Mouse (Mus musculus): Measurements from ENCODE around the gene Mmgt2.

Gene Mmgt2

DNA sequence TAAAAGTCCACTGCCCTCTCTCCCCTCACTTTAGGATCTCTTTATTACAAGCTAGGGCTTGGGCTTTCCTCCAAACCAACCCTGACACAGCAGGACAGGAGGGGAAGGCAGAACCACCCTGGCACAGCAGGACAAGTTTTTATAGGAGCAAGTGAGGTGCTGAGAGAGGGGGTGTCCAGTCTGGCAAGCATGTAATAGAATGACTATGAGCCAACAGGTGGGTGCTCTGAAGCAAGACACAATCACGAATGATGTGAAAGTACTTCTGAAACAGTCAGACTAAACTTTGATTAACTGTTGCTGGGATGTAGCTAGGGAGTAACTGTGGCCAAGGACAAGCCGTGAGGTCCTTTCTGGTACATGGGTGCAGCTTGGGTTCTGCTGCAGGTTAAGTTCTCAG lies 57.7 kb downstream of the Mmgt2 start:
- in situ Hi-C loops (cut with MboI): no loop called here

- in situ Hi-C loops (cut with MboI): no loop called here
Measured at GRCm38 (mm10) chr11:62708252-62708651, 59.8 kb downstream of the Mmgt2 start.

DNA sequence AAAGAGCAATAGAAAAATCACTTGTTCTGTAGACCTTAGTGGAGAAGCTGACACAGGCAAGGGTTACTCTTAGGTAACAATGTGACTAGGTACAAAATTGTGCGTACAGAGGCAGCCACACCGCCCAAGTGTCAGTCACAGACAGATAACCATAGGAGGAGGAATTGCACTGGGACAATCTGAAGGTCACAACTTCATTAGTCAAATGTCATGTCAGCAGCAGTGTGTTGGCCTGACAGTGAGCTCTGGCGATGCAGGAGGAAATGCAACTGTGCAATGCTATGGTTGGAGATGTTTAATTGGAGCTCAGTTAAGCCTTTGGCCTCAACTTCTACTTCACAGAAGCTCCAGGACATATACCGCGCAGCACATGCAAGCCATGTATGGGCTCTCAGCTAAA lies 62.2 kb downstream of the Mmgt2 start:
- in situ Hi-C loops (cut with MboI): no loop called here
